Mouse (Mus musculus): ENCODE data around the gene Xpo5. TPM values are rescaled to one million over a fixed set of nuclear protein-coding genes. Genes with fewer than 3 reads are reported as not detected.

Gene Xpo5
- total RNA-seq (2014; rRNA removed; ENCODE audit: low replicate concordance) (22.6 and 28.9 TPM in 2 replicates), polyA plus RNA-seq (2015; fragmentation: Nextera tagmentation; extraction: Ambion mirVana) (9.9 and 11.7 TPM in 2 replicates)

DNA sequence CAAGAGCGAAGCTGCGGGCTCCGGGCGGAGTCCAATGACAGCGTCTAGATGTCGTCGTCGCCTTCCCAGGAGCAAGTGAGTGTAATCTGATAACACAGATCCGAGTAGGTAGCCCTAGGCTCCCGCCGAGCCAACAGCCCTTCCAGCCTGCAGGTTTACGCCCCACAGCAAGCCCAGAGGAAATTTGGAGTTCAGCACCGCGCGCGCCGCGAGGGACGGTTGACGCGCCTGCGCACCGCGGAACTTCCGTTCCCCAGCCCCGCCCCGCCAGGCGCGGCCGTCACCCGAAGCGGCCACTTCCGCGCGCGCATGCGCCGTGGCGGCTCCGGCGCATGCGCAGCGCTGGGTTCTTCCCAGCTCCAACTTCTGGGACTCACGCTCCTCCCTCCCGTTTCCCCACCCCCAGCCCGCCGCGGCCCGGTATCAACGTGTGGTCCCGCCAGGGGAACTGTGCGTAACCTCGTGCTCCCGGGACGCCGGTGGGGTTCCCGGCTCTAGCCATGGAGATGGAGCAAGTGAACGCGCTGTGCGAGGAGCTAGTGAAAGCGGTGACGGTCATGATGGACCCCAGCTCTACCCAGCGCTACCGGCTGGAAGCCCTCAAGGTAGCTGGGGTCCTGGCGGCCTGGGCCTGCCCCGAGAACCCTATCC lies at the start of gene Xpo5, which contains the start of gene Polh:
TSS of gene Xpo5 (plus strand) at position 362 of the 651 bp plus-strand sequence.
TSS of gene Polh (minus strand) at position 225 of the 651 bp plus-strand sequence.
- H3K4me1 ChIP-seq (ENCODE audit: control insufficient read depth, insufficient read depth): peaks cover 19% of the 10 kb centered on the region
- ATAC-seq (ENCODE audit: insufficient read depth, low read depth) (peak; percentile 95), DNase-seq (ENCODE audit: low spot score) (peak; percentile 94)
- under 1% methylated on average over 66 of the region's 66 CpGs for WGBS
- peak within 1 kb of the TSS; percentile 90 for H3K4me2 ChIP-seq (ENCODE audit: low read depth, low read length)
- TF ChIP-seq CTCF (IDR thresholded peaks at IDR 0.05; ENCODE audit: low read depth): no peak
- TF ChIP-seq EP300 (IDR thresholded peaks at IDR 0.05; ENCODE audit: low read depth): no peak
- no peaks in the 10 kb centered on the region for H3K9me3 ChIP-seq (replicated peaks; ENCODE audit: control insufficient read depth, low read length)
- H3K9ac ChIP-seq (replicated peaks; ENCODE audit: low read depth, low read length): peak within 1 kb of the TSS; percentile 88
- no peaks in the 10 kb centered on the region for H3K27me3 ChIP-seq (ENCODE audit: control insufficient read depth, insufficient read depth, low read length)
- H3K27ac ChIP-seq (ENCODE audit: low read depth): peak within 1 kb of the TSS; percentile 79
- peaks cover 41% of the 10 kb centered on the region for H3K36me3 ChIP-seq (replicated peaks; ENCODE audit: control insufficient read depth, insufficient read depth, low read length)
- peak within 1 kb of the TSS; percentile 89 for H3K4me3 ChIP-seq (ENCODE audit: low read depth, low read length)

GRCm38 (mm10) chr17:46152847-46153782 lies 49.5 kb upstream of the Xpo5 start, which contains the start of gene Mad2l1bp:
Gene Mad2l1bp (minus strand): TSS chr17:46153553.
- H3K9ac ChIP-seq (replicated peaks; ENCODE audit: low read depth, low read length): peak within 1 kb of the TSS; percentile 86
- H3K36me3 ChIP-seq (replicated peaks; ENCODE audit: control insufficient read depth, insufficient read depth, low read length): peaks cover 14% of the 10 kb centered on the region
- ATAC-seq (ENCODE audit: insufficient read depth, low read depth) (peak; percentile 95), DNase-seq (ENCODE audit: low spot score) (peak; percentile 96)
- peak within 1 kb of the TSS; percentile 82 for H3K27ac ChIP-seq (ENCODE audit: low read depth)
- 0 out of 2 replicates have a peak, but pooled peaks cover 8% of the 10 kb centered on the region for H3K4me1 ChIP-seq (ENCODE audit: control insufficient read depth, insufficient read depth)
- 1% methylated on average over 33 of the region's 33 CpGs for WGBS
- TF ChIP-seq EP300 (IDR thresholded peaks at IDR 0.05; ENCODE audit: low read depth) (no peak), CTCF (IDR thresholded peaks at IDR 0.05; ENCODE audit: low read depth) (no peak)
- peak within 1 kb of the TSS; percentile 77 for H3K4me2 ChIP-seq (ENCODE audit: low read depth, low read length)
- H3K4me3 ChIP-seq (ENCODE audit: low read depth, low read length): peak within 1 kb of the TSS; percentile 83
- H3K9me3 ChIP-seq (replicated peaks; ENCODE audit: control insufficient read depth, low read length): no peaks in the 10 kb centered on the region
- H3K27me3 ChIP-seq (ENCODE audit: control insufficient read depth, insufficient read depth, low read length): no peaks in the 10 kb centered on the region

GRCm38 (mm10) chr17:46154336-46154735 lies 48.2 kb upstream of the Xpo5 start:
- DNase-seq (ENCODE audit: low spot score): no peak
- Histone ChIP-seq H3K4me2 (ENCODE audit: low read depth, low read length) (no peak overlapping the region), H3K27ac (ENCODE audit: low read depth) (no peak overlapping the region), H3K27me3 (ENCODE audit: control insufficient read depth, insufficient read depth, low read length) (no peaks in the 10 kb centered on the region), H3K4me3 (ENCODE audit: low read depth, low read length) (no peak overlapping the region), H3K9ac (replicated peaks; ENCODE audit: low read depth, low read length) (no peak overlapping the region), H3K36me3 (replicated peaks; ENCODE audit: control insufficient read depth, insufficient read depth, low read length) (peaks cover 2% of the 10 kb centered on the region; the same call in 1 of the 2 replicates), H3K9me3 (replicated peaks; ENCODE audit: control insufficient read depth, low read length) (no peaks in the 10 kb centered on the region), H3K4me1 (ENCODE audit: control insufficient read depth, insufficient read depth) (peaks cover 12% of the 10 kb centered on the region; the same call in 1 of the 2 replicates)
- WGBS: 91% methylated on average over 3 of the region's 3 CpGs
- TF ChIP-seq CTCF (IDR thresholded peaks at IDR 0.05; ENCODE audit: low read depth): no peak
- no peak for TF ChIP-seq EP300 (IDR thresholded peaks at IDR 0.05; ENCODE audit: low read depth)
- ATAC-seq (ENCODE audit: insufficient read depth, low read depth): no peak

GRCm38 (mm10) chr17:46156680-46157079 lies 45.9 kb upstream of the Xpo5 start:
- no peak overlapping the region for H3K27ac ChIP-seq (ENCODE audit: low read depth)
- no peak overlapping the region for H3K9ac ChIP-seq (replicated peaks; ENCODE audit: low read depth, low read length)
- DNase-seq (ENCODE audit: low spot score) (no peak), ATAC-seq (ENCODE audit: insufficient read depth, low read depth) (no peak)
- peaks cover 17% of the 10 kb centered on the region for H3K4me1 ChIP-seq (ENCODE audit: control insufficient read depth, insufficient read depth)
- H3K36me3 ChIP-seq (replicated peaks; ENCODE audit: control insufficient read depth, insufficient read depth, low read length): no peaks in the 10 kb centered on the region
- TF ChIP-seq EP300 (IDR thresholded peaks at IDR 0.05; ENCODE audit: low read depth): no peak
- no peak for TF ChIP-seq CTCF (IDR thresholded peaks at IDR 0.05; ENCODE audit: low read depth)
- H3K27me3 ChIP-seq (ENCODE audit: control insufficient read depth, insufficient read depth, low read length): no peaks in the 10 kb centered on the region
- no peak overlapping the region for H3K4me3 ChIP-seq (ENCODE audit: low read depth, low read length)
- WGBS: 70% methylated on average over 5 of the region's 5 CpGs
- H3K4me2 ChIP-seq (ENCODE audit: low read depth, low read length): no peak overlapping the region
- H3K9me3 ChIP-seq (replicated peaks; ENCODE audit: control insufficient read depth, low read length): no peaks in the 10 kb centered on the region

GRCm38 (mm10) chr17:46157131-46157530 lies 45.5 kb upstream of the Xpo5 start:
- no peak overlapping the region for H3K4me2 ChIP-seq (ENCODE audit: low read depth, low read length)
- TF ChIP-seq EP300 (IDR thresholded peaks at IDR 0.05; ENCODE audit: low read depth) (no peak), CTCF (IDR thresholded peaks at IDR 0.05; ENCODE audit: low read depth) (no peak)

More at GRCm38 (mm10) chr17:46157131-46157530, 45.5 kb upstream of the Xpo5 start:
- H3K36me3 ChIP-seq (replicated peaks; ENCODE audit: control insufficient read depth, insufficient read depth, low read length): no peaks in the 10 kb centered on the region
- DNase-seq (ENCODE audit: low spot score) (no peak), ATAC-seq (ENCODE audit: insufficient read depth, low read depth) (no peak)
- no peak overlapping the region for H3K4me3 ChIP-seq (ENCODE audit: low read depth, low read length)
- H3K27ac ChIP-seq (ENCODE audit: low read depth): no peak overlapping the region
- no peaks in the 10 kb centered on the region for H3K27me3 ChIP-seq (ENCODE audit: control insufficient read depth, insufficient read depth, low read length)
- peaks cover 21% of the 10 kb centered on the region for H3K4me1 ChIP-seq (ENCODE audit: control insufficient read depth, insufficient read depth)
- H3K9ac ChIP-seq (replicated peaks; ENCODE audit: low read depth, low read length): no peak overlapping the region
- WGBS: 87% methylated on average over 8 of the region's 8 CpGs
- no peaks in the 10 kb centered on the region for H3K9me3 ChIP-seq (replicated peaks; ENCODE audit: control insufficient read depth, low read length)

Data from heart, postnatal 0 days (tissue).